Mouse (Mus musculus) liver, embryonic 14.5 days (tissue): Measurements from ENCODE around the gene Gzmm. TPM values are rescaled to one million over a fixed set of nuclear protein-coding genes. Genes with fewer than 3 reads are reported as not detected.
A peak's percentile ranks its signal among the peaks of the same experiment; 100 is the strongest.

Experiments used
- ATAC-seq: fragments of 200-750 bp; cut with Nextera tagmentation; 2 replicates; pipeline ENCODE4 v1.8.0; 2017; ENCODE audit warnings: moderate number of reproducible peaks, mild to moderate bottlenecking, moderate library complexity; ENCODE audit not compliant: insufficient read depth
- DNase-seq, 3 experiments: peaks; one replicate each; pipeline ENCODE4 v3.0.0-alpha.2; 2012 to 2013; ENCODE audit warnings: low read depth in 3 of 3, low spot score in 3 of 3
- H3K27ac ChIP-seq: fragments of 300-500 bp; sonication (generic); 2 replicates; pipeline ENCODE4 v1.5.1; 2014; ENCODE audit warnings: moderate library complexity, mild to moderate bottlenecking, control low read depth, inconsistent platforms
- H3K27me3 ChIP-seq: fragments of 300-500 bp; sonication (generic); 2 replicates; pipeline ENCODE4 v1.6.1; 2014; ENCODE audit warnings: mild to moderate bottlenecking, low read length, moderate library complexity; ENCODE audit not compliant: control insufficient read depth, insufficient read depth
- H3K36me3 ChIP-seq: fragments of 300-500 bp; sonication (generic); replicated peaks from 2 replicates; pipeline ENCODE4 v1.6.1; 2014; ENCODE audit warnings: low read depth; ENCODE audit not compliant: control insufficient read depth, insufficient read depth
- H3K4me1 ChIP-seq, 2 experiments: fragments of 200-500 bp in 1 of 2; fragments of 300-500 bp in 1 of 2; sonication (generic) in 1 of 2; replicated peaks; 2 replicates each; pipeline ENCODE4 v1.6.1; 2012 to 2014; ENCODE audit warnings: antibody characterized with exemption in 1 of 2, inconsistent platforms in 1 of 2, low read length in 1 of 2; ENCODE audit not compliant: control insufficient read depth in 2 of 2, insufficient read depth in 2 of 2
- H3K4me2 ChIP-seq: fragments of 300-500 bp; sonication (generic); 2 replicates; pipeline ENCODE4 v1.6.1; 2014; ENCODE audit warnings: low read depth, mild to moderate bottlenecking, control low read depth, moderate library complexity
- H3K4me3 ChIP-seq, 2 experiments: fragments of 200-500 bp in 1 of 2; fragments of 300-500 bp in 1 of 2; sonication (generic) in 1 of 2; 2 replicates each; pipeline ENCODE4 v1.5.1; 2012 to 2014; ENCODE audit warnings: low read depth in 2 of 2, low read length in 2 of 2, mild to moderate bottlenecking in 2 of 2, control low read depth in 1 of 2, inconsistent platforms in 1 of 2, moderate library complexity in 1 of 2; ENCODE audit not compliant: insufficient read depth in 1 of 2
- H3K9ac ChIP-seq: fragments of 300-500 bp; sonication (generic); replicated peaks from 2 replicates; pipeline ENCODE4 v1.6.1; 2014; ENCODE audit warnings: mild to moderate bottlenecking, control low read depth, moderate library complexity
- H3K9me3 ChIP-seq: fragments of 300-500 bp; sonication (generic); 2 replicates; pipeline ENCODE4 v1.6.1; 2016; ENCODE audit warnings: low read length, mixed read lengths; ENCODE audit not compliant: control insufficient read depth
- CTCF ChIP-seq: IDR thresholded peaks from 2 replicates; pipeline ENCODE4 v1.5.1; 2016; ENCODE audit warnings: antibody characterized with exemption, low read depth, control low read depth
- EP300 ChIP-seq: IDR thresholded peaks from 2 replicates; pipeline ENCODE4 v1.6.1; 2016; ENCODE audit warnings: antibody characterized with exemption, low read depth
- WGBS: fragments of 180-500 bp; shearing (Covaris S2); extraction: QIAGEN DNeasy Blood & Tissue Kit; methylation state at CpG from one replicate; pipeline ENCODE4 v1.1.7; 2014; ENCODE audit not compliant: insufficient replicate concordance; 5-methylcytosine and 5-hydroxymethylcytosine counted together
- polyA plus RNA-seq, 2 experiments: library from polyadenylated mRNA; depleted of rRNA in 1 of 2; stranded (reverse) in 1 of 2; unstranded in 1 of 2; fragments of >200 nt; fragmentation: Nextera tagmentation in 1 of 2; extraction: Ambion mirVana in 1 of 2; gene quantifications; 2 replicates each; pipeline versions ENCODE4 v1.2.1 to v1.2.3; 2012 to 2014

Gene Gzmm
- polyA plus RNA-seq, 2 experiments, result 0.13 TPM; not detected in 1

- TF ChIP-seq EP300 (no peak), CTCF (peak; percentile 16; the same call in 1 of the 2 replicates)
- no peaks in the 10 kb centered on the region for H3K36me3 ChIP-seq
- WGBS, result 54% methylated on average over 9 of the region's 9 CpGs
- no peak overlapping the region for H3K9ac ChIP-seq
- H3K4me1 ChIP-seq, result peaks cover 6 to 11% of the 10 kb centered on the region in 2 experiments
- DNase-seq (no peak), ATAC-seq (no peak)
- H3K9me3 ChIP-seq, result no peaks in the 10 kb centered on the region
- no peak overlapping the region for H3K4me2 ChIP-seq
- no peaks in the 10 kb centered on the region for H3K27me3 ChIP-seq
- no peak overlapping the region for H3K4me3 ChIP-seq
- H3K27ac ChIP-seq, result no peak overlapping the region
Measured at GRCm38 (mm10) chr10:79666493-79666892, 22.3 kb upstream of the Gzmm start.

GRCm38 (mm10) chr10:79668076-79668475 is 20.7 kb upstream of the Gzmm start:
- Histone ChIP-seq H3K9me3 (no peaks in the 10 kb centered on the region), H3K4me3 (no peak overlapping the region), H3K9ac (no peak overlapping the region; the same call in 1 of the 2 replicates), H3K27ac (no peak overlapping the region), H3K36me3 (no peaks in the 10 kb centered on the region), H3K4me2 (no peak overlapping the region; the same call in 1 of the 2 replicates), H3K4me1 (peaks cover 6 to 11% of the 10 kb centered on the region in 2 experiments), H3K27me3 (no peaks in the 10 kb centered on the region)
- 65% methylated on average over 5 of the region's 5 CpGs for WGBS
- TF ChIP-seq EP300 (no peak), CTCF (no peak)
- no peak for ATAC-seq
- DNase-seq, result no peak

- peak within 1 kb of the TSS; percentile 80 for H3K9ac ChIP-seq
- H3K4me2 ChIP-seq, result peak within 1 kb of the TSS; percentile 92
- DNase-seq (peak; percentile 73 to 83 (median 74)), ATAC-seq (peak; percentile 79)
- H3K9me3 ChIP-seq, result no peaks in the 10 kb centered on the region
- H3K4me3 ChIP-seq, result peak within 1 kb of the TSS; percentile 81 to 87
- H3K36me3 ChIP-seq, result no peaks in the 10 kb centered on the region
- TF ChIP-seq EP300, result no peak
- TF ChIP-seq CTCF, result peak; percentile 89
- H3K4me1 ChIP-seq, result peaks cover 6 to 11% of the 10 kb centered on the region in 2 experiments
- peak within 1 kb of the TSS; percentile 46 for H3K27ac ChIP-seq
- H3K27me3 ChIP-seq, result no peaks in the 10 kb centered on the region
- under 1% methylated on average over 45 of the region's 45 CpGs for WGBS
Measured at GRCm38 (mm10) chr10:79668771-79669575, 19.8 kb upstream of the Gzmm start, which contains the start of gene Tpgs1. Gene Tpgs1 (plus strand): TSS chr10:79669369.

- H3K4me2 ChIP-seq, result peak overlapping the region; percentile 92
- peak overlapping the region; percentile 46 for H3K27ac ChIP-seq
- peak in 1 of 3 experiments; percentile 47 for DNase-seq
- ATAC-seq, result peak; percentile 62
- WGBS, result under 1% methylated on average over 47 of the region's 47 CpGs
- H3K9ac ChIP-seq, result peak overlapping the region; percentile 80
- peaks cover 6 to 11% of the 10 kb centered on the region in 2 experiments for H3K4me1 ChIP-seq
- no peaks in the 10 kb centered on the region for H3K27me3 ChIP-seq
- TF ChIP-seq CTCF (no peak), EP300 (no peak)
- H3K36me3 ChIP-seq, result no peaks in the 10 kb centered on the region
- peak overlapping the region; percentile 81 to 87 for H3K4me3 ChIP-seq
- H3K9me3 ChIP-seq, result no peaks in the 10 kb centered on the region
Measured at GRCm38 (mm10) chr10:79669576-79670057, 19.2 kb upstream of the Gzmm start.
